Mouse (Mus musculus): Measurements from ENCODE around the gene Thsd4. TPM values are rescaled to one million over a fixed set of nuclear protein-coding genes. Genes with fewer than 3 reads are reported as not detected.

Gene Thsd4
- polyA plus RNA-seq, 1 experiment from 2014 or later = 8.7 TPM

- H3K27ac ChIP-seq (replicated peaks) = no peak overlapping the region
- no peak overlapping the region for H3K9ac ChIP-seq
- no peaks in the 10 kb centered on the region for H3K36me3 ChIP-seq
- no peak overlapping the region for H3K4me2 ChIP-seq
- H3K9me3 ChIP-seq = no peaks in the 10 kb centered on the region
- H3K27me3 ChIP-seq = peaks cover 32% of the 10 kb centered on the region
- ATAC-seq (ENCODE audit: low read depth) = no peak
- WGBS = 11% methylated on average over 11 of the region's 11 CpGs
- H3K4me3 ChIP-seq = no peak overlapping the region
- peaks cover 43% of the 10 kb centered on the region for H3K4me1 ChIP-seq (replicated peaks)
Measured at GRCm38 (mm10) chr9:60513329-60513788, 8.5 kb downstream of the Thsd4 start.

- H3K4me3 ChIP-seq = no peak overlapping the region
- H3K4me2 ChIP-seq = no peak overlapping the region
- peaks cover 23% of the 10 kb centered on the region for H3K27me3 ChIP-seq
- H3K4me1 ChIP-seq (replicated peaks) = peaks cover 30% of the 10 kb centered on the region
- WGBS = 27% methylated on average over 6 of the region's 6 CpGs
- no peaks in the 10 kb centered on the region for H3K36me3 ChIP-seq
- H3K9ac ChIP-seq = no peak overlapping the region
- H3K9me3 ChIP-seq = no peaks in the 10 kb centered on the region
- ATAC-seq (ENCODE audit: low read depth) = no peak
- 0 out of 2 replicates have a peak overlapping the region, but pooled peaks have one; percentile 4 for H3K27ac ChIP-seq (replicated peaks)
Measured at GRCm38 (mm10) chr9:60510876-60511275, 11.0 kb downstream of the Thsd4 start.

GRCm38 (mm10) chr9:60506136-60506535 lies 15.7 kb downstream of the Thsd4 start:
- ATAC-seq (ENCODE audit: low read depth) = no peak
- WGBS = 34% methylated on average over 5 of the region's 5 CpGs
- Histone ChIP-seq H3K4me2 (no peak overlapping the region), H3K9me3 (no peaks in the 10 kb centered on the region), H3K9ac (no peak overlapping the region), H3K27ac (replicated peaks) (no peak overlapping the region), H3K36me3 (no peaks in the 10 kb centered on the region), H3K4me1 (replicated peaks) (peaks cover 39% of the 10 kb centered on the region), H3K4me3 (no peak overlapping the region), H3K27me3 (peaks cover 10% of the 10 kb centered on the region; the same call in 1 of the 2 replicates)

- no peak overlapping the region for H3K4me2 ChIP-seq
- H3K9ac ChIP-seq = no peak overlapping the region
- H3K4me3 ChIP-seq = no peak overlapping the region
- H3K27ac ChIP-seq (replicated peaks) = no peak overlapping the region
- H3K36me3 ChIP-seq = no peaks in the 10 kb centered on the region
- H3K4me1 ChIP-seq (replicated peaks) = peaks cover 25% of the 10 kb centered on the region
- WGBS = 66% methylated on average over 14 of the region's 14 CpGs
- no peaks in the 10 kb centered on the region for H3K9me3 ChIP-seq
- peaks cover 10% of the 10 kb centered on the region; the same call in 1 of the 2 replicates for H3K27me3 ChIP-seq
- ATAC-seq (ENCODE audit: low read depth) = no peak
Measured at GRCm38 (mm10) chr9:60504378-60505285, 17.2 kb downstream of the Thsd4 start.

- H3K36me3 ChIP-seq = no peaks in the 10 kb centered on the region
- H3K9me3 ChIP-seq = no peaks in the 10 kb centered on the region
- peaks cover 25% of the 10 kb centered on the region for H3K4me1 ChIP-seq (replicated peaks)
- H3K4me2 ChIP-seq = no peak overlapping the region
- no peak overlapping the region for H3K9ac ChIP-seq
- no peak for ATAC-seq (ENCODE audit: low read depth)
- WGBS = 75% methylated on average over 6 of the region's 6 CpGs
- no peak overlapping the region for H3K27ac ChIP-seq (replicated peaks)
- peaks cover 7% of the 10 kb centered on the region; the same call in 1 of the 2 replicates for H3K27me3 ChIP-seq
- no peak overlapping the region for H3K4me3 ChIP-seq
Measured at GRCm38 (mm10) chr9:60502220-60502619, 19.6 kb downstream of the Thsd4 start.

- no peak overlapping the region for H3K4me3 ChIP-seq
- peaks cover 7% of the 10 kb centered on the region; the same call in 1 of the 2 replicates for H3K27me3 ChIP-seq
- WGBS = 59% methylated on average over 5 of the region's 5 CpGs
- H3K36me3 ChIP-seq = no peaks in the 10 kb centered on the region
- peaks cover 19% of the 10 kb centered on the region; the same call in 1 of the 2 replicates for H3K4me1 ChIP-seq (replicated peaks)
- ATAC-seq (ENCODE audit: low read depth) = no peak
- H3K9ac ChIP-seq = no peak overlapping the region
- no peak overlapping the region for H3K27ac ChIP-seq (replicated peaks)
- no peak overlapping the region for H3K4me2 ChIP-seq
- no peaks in the 10 kb centered on the region for H3K9me3 ChIP-seq
Measured at GRCm38 (mm10) chr9:60501504-60502179, 20.2 kb downstream of the Thsd4 start.

- Histone ChIP-seq H3K4me1 (replicated peaks) (peaks cover 20% of the 10 kb centered on the region), H3K9me3 (no peaks in the 10 kb centered on the region), H3K4me2 (no peak overlapping the region), H3K27me3 (no peaks in the 10 kb centered on the region), H3K27ac (replicated peaks) (no peak overlapping the region), H3K4me3 (no peak overlapping the region), H3K9ac (no peak overlapping the region), H3K36me3 (no peaks in the 10 kb centered on the region)
- 81% methylated on average over 16 of the region's 16 CpGs for WGBS
- ATAC-seq (ENCODE audit: low read depth) = no peak
Measured at GRCm38 (mm10) chr9:60492275-60492974, 29.4 kb downstream of the Thsd4 start.

- ATAC-seq (ENCODE audit: low read depth) = no peak; the same call in 1 of the 2 replicates
- H3K36me3 ChIP-seq = no peaks in the 10 kb centered on the region
- no peak overlapping the region for H3K9ac ChIP-seq
- H3K4me3 ChIP-seq = no peak overlapping the region
- H3K9me3 ChIP-seq = no peaks in the 10 kb centered on the region
- H3K27me3 ChIP-seq = no peaks in the 10 kb centered on the region
- H3K27ac ChIP-seq (replicated peaks) = no peak overlapping the region
- WGBS = 77% methylated on average over 16 of the region's 16 CpGs
- H3K4me2 ChIP-seq = no peak overlapping the region
- peaks cover 20% of the 10 kb centered on the region for H3K4me1 ChIP-seq (replicated peaks)
Measured at GRCm38 (mm10) chr9:60491489-60492100, 30.3 kb downstream of the Thsd4 start.

- Histone ChIP-seq H3K9ac (no peak overlapping the region), H3K4me1 (replicated peaks) (peaks cover 20% of the 10 kb centered on the region), H3K4me3 (no peak overlapping the region), H3K36me3 (no peaks in the 10 kb centered on the region), H3K27me3 (no peaks in the 10 kb centered on the region), H3K4me2 (no peak overlapping the region), H3K9me3 (no peaks in the 10 kb centered on the region), H3K27ac (replicated peaks) (no peak overlapping the region)
- ATAC-seq (ENCODE audit: low read depth) = no peak
- WGBS = 93% methylated on average over 8 of the region's 8 CpGs
Measured at GRCm38 (mm10) chr9:60491079-60491478, 30.8 kb downstream of the Thsd4 start.

- Histone ChIP-seq H3K4me3 (no peak overlapping the region), H3K9me3 (no peaks in the 10 kb centered on the region), H3K9ac (no peak overlapping the region), H3K4me2 (no peak overlapping the region), H3K36me3 (no peaks in the 10 kb centered on the region), H3K4me1 (replicated peaks) (peaks cover 20% of the 10 kb centered on the region), H3K27ac (replicated peaks) (no peak overlapping the region), H3K27me3 (no peaks in the 10 kb centered on the region)
- 70% methylated on average over 4 of the region's 4 CpGs for WGBS
- ATAC-seq (ENCODE audit: low read depth) = no peak
Measured at GRCm38 (mm10) chr9:60488816-60489215, 33.0 kb downstream of the Thsd4 start.

- no peaks in the 10 kb centered on the region for H3K4me1 ChIP-seq (replicated peaks)
- no peaks in the 10 kb centered on the region for H3K9me3 ChIP-seq
- no peak overlapping the region for H3K4me2 ChIP-seq
- H3K9ac ChIP-seq = no peak overlapping the region
- no peaks in the 10 kb centered on the region for H3K36me3 ChIP-seq
- no peaks in the 10 kb centered on the region for H3K27me3 ChIP-seq
- no peak overlapping the region for H3K27ac ChIP-seq (replicated peaks)
- 87% methylated on average over 4 of the region's 4 CpGs for WGBS
- no peak overlapping the region for H3K4me3 ChIP-seq
- ATAC-seq (ENCODE audit: low read depth) = no peak
Measured at GRCm38 (mm10) chr9:60482165-60482564, 39.7 kb downstream of the Thsd4 start.
